Mouse (Mus musculus): ENCODE measurements at regions not wholly inside any gene's neighbourhood (a gene's known extent, or its start where the extent isn't known, plus 50 kb on each side); places are given as distances from the start of the nearest gene placed in this dataset.
A peak's percentile ranks its signal among the peaks of the same experiment; 100 is the strongest.

DNA sequence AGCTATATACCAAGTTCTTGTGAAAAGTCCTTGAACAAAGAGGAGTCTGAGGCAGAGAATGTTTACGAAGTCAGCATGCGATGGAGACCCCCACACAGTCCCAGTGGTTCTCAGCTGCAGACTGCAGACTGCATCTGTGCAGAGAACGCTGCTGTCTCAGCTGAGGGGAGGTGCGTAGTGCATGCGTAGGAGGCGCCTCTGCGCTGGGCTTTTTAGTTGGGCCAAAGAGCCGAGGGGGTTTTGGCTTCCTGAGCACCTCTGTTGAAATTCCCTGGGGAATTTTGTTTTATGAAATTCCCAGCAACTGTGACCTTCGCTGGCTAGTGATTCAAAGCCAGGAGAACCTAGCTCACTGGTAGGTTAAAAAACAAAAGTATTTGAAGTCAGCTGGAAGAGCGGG, 56.9 kb upstream of the Cyp1b1 start:
- Histone ChIP-seq H3K4me1 (ENCODE audit: control insufficient read depth in 1 of 2, insufficient read depth in 2 of 2) (peaks cover 0 to 3% of the 10 kb centered on the region in 2 experiments; a peak in 1 of 4 replicates), H3K27me3 (replicated peaks) (no peaks in the 10 kb centered on the region), H3K9me3 (replicated peaks; ENCODE audit: low read length) (no peaks in the 10 kb centered on the region), H3K27ac (ENCODE audit: insufficient read depth, low read depth) (no peak overlapping the region), H3K79me2 (replicated peaks; ENCODE audit: control insufficient read depth, extremely low read depth, insufficient read depth, poor library complexity, severe bottlenecking) (no peaks in the 10 kb centered on the region), H3K4me3 (replicated peaks in 1 of 3; ENCODE audit: low read depth in 2 of 3, low read length in 2 of 3, poor library complexity in 1 of 3) (no peak overlapping the region), H3K36me3 (replicated peaks in 1 of 2; ENCODE audit: control insufficient read depth in 1 of 2, insufficient read depth in 1 of 2, low read length in 1 of 2) (no peaks in the 10 kb centered on the region), H3K4me2 (ENCODE audit: insufficient read depth, low read depth, poor library complexity, severe bottlenecking) (no peak overlapping the region), H3K9ac (ENCODE audit: insufficient read depth, low read depth) (no peak overlapping the region)
- DNase-seq (ENCODE audit: extremely low read depth): no peak
- TF ChIP-seq JUN (IDR thresholded peaks at IDR 0.05; ENCODE audit: insufficient read depth, low read depth, low read length) (no peak), KAT2A (IDR thresholded peaks at IDR 0.05; ENCODE audit: insufficient replicate concordance, low read length) (no peak)
- in situ Hi-C loops (cut with MboI; ENCODE audit: low pct_ligation_motif_present, low pct_unique_long_range_greater_than_20kb, low sequenced_read_pairs) (no loop called here), dilution Hi-C loops (cut with MboI; ENCODE audit: extremely low pct_ligation_motif_present, extremely low pct_unique_long_range_greater_than_20kb, low sequenced_read_pairs) (no loop called here)

DNA sequence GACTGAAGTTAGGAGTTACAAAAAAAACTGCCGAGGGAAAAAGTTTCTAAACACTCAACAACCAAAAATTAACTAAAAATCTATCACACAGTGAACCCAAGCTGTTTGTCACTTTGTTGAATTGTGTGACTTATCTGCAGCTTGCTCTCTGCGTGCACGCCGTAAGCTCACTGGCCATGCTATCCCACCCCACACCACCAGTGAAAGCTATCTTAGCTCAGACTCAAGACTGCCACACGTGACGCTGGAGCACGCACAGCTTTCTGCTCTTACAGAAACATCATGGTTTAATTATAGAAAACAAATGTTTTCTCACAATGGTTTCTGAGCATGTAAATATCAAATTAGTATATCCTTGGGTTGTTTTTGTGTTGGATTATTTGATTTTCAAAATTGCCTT, 56.0 kb upstream of the Cyp1b1 start:
- no peaks in the 10 kb centered on the region for H3K9me3 ChIP-seq (replicated peaks; ENCODE audit: low read length)
- no peak overlapping the region for H3K9ac ChIP-seq (ENCODE audit: insufficient read depth, low read depth)
- H3K4me3 ChIP-seq (replicated peaks in 1 of 3; ENCODE audit: low read depth in 2 of 3, low read length in 2 of 3, poor library complexity in 1 of 3): no peak overlapping the region
- H3K27ac ChIP-seq (ENCODE audit: insufficient read depth, low read depth): no peak overlapping the region
- no peak for DNase-seq (ENCODE audit: extremely low read depth)
- dilution Hi-C loops (cut with MboI; ENCODE audit: extremely low pct_ligation_motif_present, extremely low pct_unique_long_range_greater_than_20kb, low sequenced_read_pairs) (no loop called here), in situ Hi-C loops (cut with MboI; ENCODE audit: low pct_ligation_motif_present, low pct_unique_long_range_greater_than_20kb, low sequenced_read_pairs) (no loop called here)
- no peak for TF ChIP-seq ZKSCAN1 (IDR thresholded peaks at IDR 0.05; ENCODE audit: borderline replicate concordance, low read depth, low read length)
- 0 out of 2 replicates have a peak, but pooled peaks have one; percentile 9 for TF ChIP-seq USF1 (IDR thresholded peaks at IDR 0.05; ENCODE audit: low read depth, low read length)
- no peaks in the 10 kb centered on the region for H3K79me2 ChIP-seq (replicated peaks; ENCODE audit: control insufficient read depth, extremely low read depth, insufficient read depth, poor library complexity, severe bottlenecking)
- no peaks in the 10 kb centered on the region for H3K27me3 ChIP-seq (replicated peaks)
- H3K4me1 ChIP-seq (ENCODE audit: control insufficient read depth in 1 of 2, insufficient read depth in 2 of 2): peaks cover 0 to 3% of the 10 kb centered on the region in 2 experiments; a peak in 1 of 4 replicates
- H3K36me3 ChIP-seq (replicated peaks in 1 of 2; ENCODE audit: control insufficient read depth in 1 of 2, insufficient read depth in 1 of 2, low read length in 1 of 2): no peaks in the 10 kb centered on the region
- H3K4me2 ChIP-seq (ENCODE audit: insufficient read depth, low read depth, poor library complexity, severe bottlenecking): no peak overlapping the region

DNA sequence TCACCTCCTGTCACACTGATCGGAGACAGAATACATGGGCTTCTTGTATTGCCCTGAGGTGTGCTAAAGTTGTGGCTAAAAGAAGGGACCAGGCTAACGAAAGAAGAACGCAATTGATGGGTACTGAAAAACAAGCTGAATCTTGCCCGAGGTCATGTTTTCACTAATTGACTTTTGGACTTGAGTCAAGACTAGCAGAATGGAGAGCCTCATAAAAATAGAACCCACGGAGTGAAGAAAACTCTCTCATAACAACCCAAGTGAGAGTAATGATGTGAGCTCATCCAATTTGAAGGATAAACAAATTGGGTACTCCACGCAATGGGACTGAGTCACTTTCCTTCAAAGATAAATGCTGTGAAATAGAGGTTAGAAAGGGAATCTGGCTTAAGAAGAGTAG, 55.0 kb upstream of the Cyp1b1 start:
- H3K9me3 ChIP-seq (replicated peaks; ENCODE audit: low read length): no peaks in the 10 kb centered on the region
- peaks cover 0 to 3% of the 10 kb centered on the region in 2 experiments; a peak in 1 of 4 replicates for H3K4me1 ChIP-seq (ENCODE audit: control insufficient read depth in 1 of 2, insufficient read depth in 2 of 2)
- dilution Hi-C loops (cut with MboI; ENCODE audit: extremely low pct_ligation_motif_present, extremely low pct_unique_long_range_greater_than_20kb, low sequenced_read_pairs) (no loop called here), in situ Hi-C loops (cut with MboI; ENCODE audit: low pct_ligation_motif_present, low pct_unique_long_range_greater_than_20kb, low sequenced_read_pairs) (no loop called here)
- TF ChIP-seq CHD1 (IDR thresholded peaks at IDR 0.05; ENCODE audit: low read depth, low read length) (peak; percentile 53; the same call in 1 of the 2 replicates), MXI1 (IDR thresholded peaks at IDR 0.05; ENCODE audit: low read depth, low read length) (no peak), IRF4 (IDR thresholded peaks at IDR 0.05; ENCODE audit: low read depth, low read length) (peak; percentile 40; the same call in 1 of the 2 replicates), ZC3H11A (IDR thresholded peaks at IDR 0.05; ENCODE audit: low read depth, low read length) (no peak)
- H3K4me3 ChIP-seq (replicated peaks in 1 of 3; ENCODE audit: low read depth in 2 of 3, low read length in 2 of 3, poor library complexity in 1 of 3): no peak overlapping the region
- no peaks in the 10 kb centered on the region for H3K27me3 ChIP-seq (replicated peaks)
- no peak overlapping the region for H3K27ac ChIP-seq (ENCODE audit: insufficient read depth, low read depth)
- H3K9ac ChIP-seq (ENCODE audit: insufficient read depth, low read depth): no peak overlapping the region
- DNase-seq (ENCODE audit: extremely low read depth): no peak
- peak overlapping the region; percentile 44; the same call in 1 of the 2 replicates for H3K4me2 ChIP-seq (ENCODE audit: insufficient read depth, low read depth, poor library complexity, severe bottlenecking)
- no peaks in the 10 kb centered on the region for H3K79me2 ChIP-seq (replicated peaks; ENCODE audit: control insufficient read depth, extremely low read depth, insufficient read depth, poor library complexity, severe bottlenecking)
- no peaks in the 10 kb centered on the region for H3K36me3 ChIP-seq (replicated peaks in 1 of 2; ENCODE audit: control insufficient read depth in 1 of 2, insufficient read depth in 1 of 2, low read length in 1 of 2)

Measured in CH12.LX (cell line).